Mouse (Mus musculus): ENCODE measurements at regions not wholly inside any gene's neighbourhood (a gene's known extent, or its start where the extent isn't known, plus 50 kb on each side); places are given as distances from the start of the nearest gene placed in this dataset.

DNA sequence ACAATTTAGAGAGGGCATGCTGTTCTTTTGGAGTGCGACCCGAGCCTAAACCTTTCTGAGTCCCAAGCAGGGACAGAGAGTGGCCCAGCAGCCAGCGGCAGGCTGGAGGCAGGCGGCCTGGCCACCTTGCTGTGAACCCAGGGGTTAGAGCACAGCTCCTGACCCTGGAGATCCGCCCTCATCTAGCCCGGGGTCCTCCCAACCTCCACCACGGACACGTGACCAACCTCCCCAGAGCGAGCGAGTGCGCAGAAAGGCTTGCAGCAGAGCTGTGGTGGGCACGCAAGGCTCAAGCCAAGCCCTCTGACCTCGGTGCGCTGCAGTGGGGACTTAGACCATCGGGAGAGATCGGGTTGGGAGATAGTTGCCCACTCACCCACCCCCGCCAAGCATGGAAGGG lies 106.9 kb downstream of the Zfp788 start:
- H3K36me3 ChIP-seq (ENCODE audit: control insufficient read depth, insufficient read depth, low read length, poor library complexity, severe bottlenecking): no peaks in the 10 kb centered on the region
- H3K9me3 ChIP-seq (ENCODE audit: control insufficient read depth, insufficient read depth, low read depth, low read length): no peaks in the 10 kb centered on the region
- H3K4me1 ChIP-seq (ENCODE audit: control insufficient read depth in 2 of 2, insufficient read depth in 2 of 2, low read length in 2 of 2, poor library complexity in 1 of 2): no peaks in the 10 kb centered on the region
- peak overlapping the region; percentile 57 to 65 for H3K4me3 ChIP-seq (ENCODE audit: insufficient read depth in 1 of 2, low read depth in 1 of 2, low read length in 2 of 2, poor library complexity in 1 of 2, severe bottlenecking in 1 of 2)
- peak overlapping the region; percentile 64 for H3K9ac ChIP-seq (ENCODE audit: insufficient read depth, low read depth, low read length, poor library complexity, severe bottlenecking)
- TF ChIP-seq CHD2 (IDR thresholded peaks at IDR 0.05; ENCODE audit: low read depth, low read length) (no peak), ZC3H11A (IDR thresholded peaks at IDR 0.05; ENCODE audit: borderline replicate concordance, low read depth, low read length) (no peak), MAFK (IDR thresholded peaks at IDR 0.05; ENCODE audit: insufficient read depth, low read depth, low read length) (no peak), ZNF384 (IDR thresholded peaks at IDR 0.05; ENCODE audit: low read depth, low read length) (no peak), HCFC1 (IDR thresholded peaks at IDR 0.05; ENCODE audit: borderline replicate concordance, insufficient read depth, low read length) (no peak)
- peak; percentile 66 for DNase-seq (ENCODE audit: low read depth, low spot score)
- in situ Hi-C loops (cut with MboI; ENCODE audit: low sequenced_read_pairs in 2 of 2, unreplicated experiment in 2 of 2): no loop called here
- H3K27ac ChIP-seq (ENCODE audit: insufficient read depth, low read depth, low read length, poor library complexity, severe bottlenecking): no peak overlapping the region

Data from ES-E14 (cell line).